Mouse (Mus musculus): Measurements from ENCODE around the gene Lancl2. TPM values are rescaled to one million over a fixed set of nuclear protein-coding genes. Genes with fewer than 3 reads are reported as not detected.

Lancl2 gene
- polyA plus RNA-seq (2014; fragmentation: Illumina TruSeq; extraction: RNeasy Lipid Tissue Mini Kit (QIAGEN cat#74804); ENCODE audit: low read depth, low replicate concordance), result 26.7 TPM

DNA sequence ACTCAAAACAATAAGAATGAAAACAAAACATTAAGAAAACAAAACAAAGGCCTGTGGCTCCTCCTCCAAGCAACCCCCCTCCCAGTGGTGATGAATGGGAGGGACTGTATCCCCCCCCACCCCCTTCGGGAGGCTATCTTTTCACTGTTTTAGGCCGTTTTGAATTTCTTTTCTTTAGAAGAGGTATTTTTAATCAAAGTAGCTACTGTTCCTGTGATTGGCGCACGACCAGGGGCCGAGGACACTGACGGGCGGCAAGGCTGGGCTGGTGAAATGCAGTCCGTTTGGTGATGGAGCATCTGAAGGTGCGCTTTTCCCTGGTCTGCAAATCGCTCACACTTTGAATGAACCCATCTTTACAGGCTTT is at the start of gene Lancl2:
Gene Lancl2 (plus strand): TSS at position 165 of the 367 bp plus-strand sequence.

DNA sequence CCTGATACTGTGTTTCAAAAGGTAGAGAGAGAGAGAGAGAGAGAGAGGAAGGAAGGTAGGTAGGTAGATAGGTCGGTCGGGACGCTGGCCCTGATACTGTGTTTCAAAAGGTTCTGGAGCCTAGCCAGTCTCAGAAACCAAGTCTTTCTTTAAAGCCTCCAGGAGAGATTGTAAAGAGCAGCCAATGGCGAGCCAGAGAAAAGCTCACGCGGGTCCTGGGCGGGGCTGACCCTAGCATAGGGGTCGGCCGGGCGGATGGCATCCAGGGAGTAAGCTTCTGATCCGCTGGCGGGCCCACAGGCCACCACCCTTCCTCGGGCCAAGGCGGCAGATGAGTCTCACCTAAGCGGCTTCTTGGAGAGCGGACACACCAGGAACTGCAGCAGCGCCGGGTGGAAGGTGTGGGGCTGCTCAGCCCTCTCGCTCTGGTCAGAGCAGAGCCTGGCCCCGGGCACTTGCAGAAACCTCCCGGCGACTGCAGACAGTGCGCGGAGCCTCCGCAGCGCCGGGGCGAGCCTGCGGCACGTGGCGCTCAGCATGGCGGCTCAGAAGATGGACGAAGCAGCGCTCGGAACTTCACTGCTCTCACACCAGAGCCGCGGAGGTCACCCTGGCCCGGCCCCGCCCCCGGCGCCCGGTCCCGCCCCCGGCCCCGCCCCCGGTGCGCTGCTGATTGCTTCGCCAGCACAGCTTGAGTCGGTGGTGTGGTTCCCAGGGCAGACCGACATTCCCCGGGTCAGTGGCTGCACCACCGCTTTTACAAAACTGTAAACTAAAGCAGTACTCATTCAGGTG is 10.7 kb upstream of the Lancl2 start, which contains the start of gene Pyurf:
Gene Pyurf (minus strand): TSS at position 612 of the 795 bp plus-strand sequence.

Other genes starting within 250 kb of the Lancl2 start
- gene Ppm1k, start 167.1 kb upstream of the Lancl2 start, polyA plus RNA-seq (2014; fragmentation: Illumina TruSeq; extraction: RNeasy Lipid Tissue Mini Kit (QIAGEN cat#74804); ENCODE audit: low read depth, low replicate concordance), result 82.1 TPM
- 65.7 TPM for gene Herc6, start 121.5 kb upstream of the Lancl2 start, polyA plus RNA-seq (2014; fragmentation: Illumina TruSeq; extraction: RNeasy Lipid Tissue Mini Kit (QIAGEN cat#74804); ENCODE audit: low read depth, low replicate concordance)
- gene Pyurf, start 10.5 kb upstream of the Lancl2 start, polyA plus RNA-seq (2014; fragmentation: Illumina TruSeq; extraction: RNeasy Lipid Tissue Mini Kit (QIAGEN cat#74804); ENCODE audit: low read depth, low replicate concordance), result 31.9 TPM
- gene Vopp1, start 122.6 kb downstream of the Lancl2 start, polyA plus RNA-seq (2014; fragmentation: Illumina TruSeq; extraction: RNeasy Lipid Tissue Mini Kit (QIAGEN cat#74804); ENCODE audit: low read depth, low replicate concordance), result 33.6 TPM
- gene Vmn1r21, start 147.8 kb downstream of the Lancl2 start, polyA plus RNA-seq (2014; fragmentation: Illumina TruSeq; extraction: RNeasy Lipid Tissue Mini Kit (QIAGEN cat#74804); ENCODE audit: low read depth, low replicate concordance), result not detected
- not detected for gene Vmn1r22, start 205.5 kb downstream of the Lancl2 start, polyA plus RNA-seq (2014; fragmentation: Illumina TruSeq; extraction: RNeasy Lipid Tissue Mini Kit (QIAGEN cat#74804); ENCODE audit: low read depth, low replicate concordance)
- gene Vmn1r23, start 224.3 kb downstream of the Lancl2 start, polyA plus RNA-seq (2014; fragmentation: Illumina TruSeq; extraction: RNeasy Lipid Tissue Mini Kit (QIAGEN cat#74804); ENCODE audit: low read depth, low replicate concordance), result not detected